Mouse (Mus musculus): ENCODE measurements at regions not wholly inside any gene's neighbourhood (a gene's known extent, or its start where the extent isn't known, plus 50 kb on each side); places are given as distances from the start of the nearest gene placed in this dataset.
"Not testable (repeated sequence)": the region's sequence is repeated elsewhere in the genome, so short reads cannot be mapped to it uniquely, and the experiment has no call there.

DNA sequence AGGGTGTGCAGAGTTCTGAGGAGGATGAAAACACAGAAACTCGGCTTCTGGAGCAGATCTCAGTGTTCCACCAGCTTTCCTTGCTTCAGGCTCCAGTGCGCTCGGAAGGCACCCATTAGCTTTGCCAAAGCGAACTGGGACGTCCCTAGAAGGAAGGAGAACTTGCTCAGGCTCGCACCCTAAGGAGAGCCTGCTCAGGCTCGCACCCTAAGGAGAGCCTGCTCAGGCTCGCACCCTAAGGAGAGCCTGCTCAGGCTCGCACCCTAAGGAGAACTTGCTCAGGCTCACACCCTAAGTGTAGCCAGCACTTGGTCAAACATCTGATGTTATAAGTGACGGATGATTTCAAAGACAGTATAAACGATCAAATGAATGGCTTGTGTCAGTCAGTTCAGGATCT, 74.9 kb upstream of the Ptgfr start:
- H3K27me3 ChIP-seq (replicated peaks); H3K4me1 ChIP-seq; ATAC-seq; H3K4me2 ChIP-seq; H3K27ac ChIP-seq; H3K9me3 ChIP-seq (replicated peaks); H3K4me3 ChIP-seq; H3K9ac ChIP-seq; H3K36me3 ChIP-seq: not testable (repeated sequence)
- WGBS (ENCODE audit: insufficient replicate concordance) = 64% methylated on average over 11 of the region's 11 CpGs

DNA sequence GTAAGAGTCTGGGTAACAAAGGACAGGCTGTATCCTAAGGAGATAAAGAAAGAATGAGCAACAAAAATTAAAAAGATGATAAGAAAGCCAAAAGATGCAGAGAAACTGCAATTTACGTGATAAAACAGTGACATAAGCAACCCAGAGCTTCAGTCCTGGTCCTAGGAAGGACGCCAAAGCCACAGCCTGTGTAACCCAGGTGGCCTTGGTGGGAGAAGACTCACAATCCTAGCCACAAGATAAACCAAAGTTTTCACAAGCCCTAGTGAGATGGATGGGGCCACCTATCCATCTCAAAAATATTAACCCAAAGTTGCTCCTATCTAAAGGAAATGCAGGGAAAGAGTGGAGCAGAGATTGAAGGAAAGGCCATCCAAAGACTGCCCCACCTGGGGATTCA, 73.4 kb upstream of the Ptgfr start:
- no peak for ATAC-seq
- Histone ChIP-seq H3K9ac (no peak overlapping the region), H3K4me1 (no peaks in the 10 kb centered on the region), H3K27me3 (replicated peaks) (no peaks in the 10 kb centered on the region), H3K27ac (no peak overlapping the region), H3K4me3 (no peak overlapping the region), H3K4me2 (no peak overlapping the region), H3K9me3 (replicated peaks) (no peaks in the 10 kb centered on the region), H3K36me3 (no peaks in the 10 kb centered on the region)
- WGBS (ENCODE audit: insufficient replicate concordance) = 49% methylated on average over 2 of the region's 2 CpGs

DNA sequence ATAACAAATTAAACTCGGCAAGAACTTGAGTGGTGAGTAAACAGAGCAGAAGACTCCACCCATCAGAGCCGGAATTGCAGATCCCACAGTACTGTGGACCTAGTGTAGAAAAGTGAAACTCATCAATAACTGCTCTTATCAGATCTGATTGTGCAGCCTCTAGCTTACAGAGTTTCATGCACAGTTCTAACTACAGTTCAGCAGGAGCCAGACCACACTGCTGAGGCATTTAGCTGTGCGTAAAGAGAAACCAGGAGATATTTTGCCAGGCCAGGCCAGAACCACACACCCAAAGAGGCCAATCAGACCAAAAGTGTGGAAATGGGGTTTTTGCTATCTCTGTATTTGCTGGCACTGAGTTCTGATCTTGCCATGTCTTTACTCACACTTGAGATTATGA, 71.9 kb upstream of the Ptgfr start:
- 66% methylated on average over 3 of the region's 3 CpGs for WGBS (ENCODE audit: insufficient replicate concordance)
- ATAC-seq = no peak
- no peaks in the 10 kb centered on the region for H3K4me1 ChIP-seq
- no peak overlapping the region for H3K4me3 ChIP-seq
- no peaks in the 10 kb centered on the region for H3K36me3 ChIP-seq
- H3K27ac ChIP-seq = no peak overlapping the region
- no peak overlapping the region for H3K4me2 ChIP-seq
- no peaks in the 10 kb centered on the region for H3K27me3 ChIP-seq (replicated peaks)
- H3K9ac ChIP-seq = no peak overlapping the region
- no peaks in the 10 kb centered on the region for H3K9me3 ChIP-seq (replicated peaks)

DNA sequence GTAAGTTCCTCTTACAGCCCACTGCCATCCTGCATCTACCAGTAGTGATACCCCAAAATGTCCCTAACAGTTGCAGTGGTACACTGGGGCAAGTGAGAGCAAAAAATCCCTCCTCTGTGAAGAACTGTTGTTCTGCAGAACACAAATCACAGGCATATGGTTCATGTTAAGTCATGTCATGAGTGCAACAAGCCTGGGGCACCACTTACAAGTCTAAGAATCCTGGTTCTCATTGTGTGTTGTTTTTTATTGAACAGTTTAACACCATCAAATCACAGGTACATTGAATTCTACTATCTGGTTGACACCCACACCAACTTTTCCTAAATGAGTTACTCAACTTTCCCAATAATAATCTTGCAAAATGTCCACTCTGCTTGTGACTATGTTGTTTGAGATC, 71.5 kb upstream of the Ptgfr start:
- Histone ChIP-seq H3K4me1 (no peaks in the 10 kb centered on the region), H3K4me3 (no peak overlapping the region), H3K9me3 (replicated peaks) (no peaks in the 10 kb centered on the region), H3K4me2 (no peak overlapping the region), H3K36me3 (no peaks in the 10 kb centered on the region), H3K9ac (no peak overlapping the region), H3K27me3 (replicated peaks) (no peaks in the 10 kb centered on the region), H3K27ac (no peak overlapping the region)
- ATAC-seq = no peak

DNA sequence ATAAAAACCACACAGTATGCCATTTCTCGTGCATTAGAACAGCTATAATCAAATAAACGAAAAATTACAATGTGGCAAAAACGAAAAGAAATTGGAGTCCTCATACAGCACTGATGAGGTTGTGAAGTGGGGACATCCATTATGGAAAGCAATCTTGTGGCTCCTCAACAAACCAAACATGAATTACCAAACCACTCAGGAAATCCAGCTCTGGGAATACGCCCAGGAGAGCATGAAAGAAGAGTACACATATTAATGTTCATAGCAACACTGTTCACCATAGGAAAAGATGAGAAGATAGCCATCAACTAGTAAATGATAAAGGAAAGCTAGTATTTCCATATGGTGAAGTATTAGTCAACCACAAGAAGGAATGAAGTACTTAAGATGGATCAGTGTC, 68.3 kb upstream of the Ptgfr start:
- Histone ChIP-seq H3K4me3 (no peak overlapping the region), H3K4me1 (no peaks in the 10 kb centered on the region), H3K27me3 (replicated peaks) (no peaks in the 10 kb centered on the region), H3K27ac (no peak overlapping the region), H3K9me3 (replicated peaks) (no peaks in the 10 kb centered on the region), H3K4me2 (no peak overlapping the region), H3K9ac (no peak overlapping the region), H3K36me3 (no peaks in the 10 kb centered on the region)
- WGBS (ENCODE audit: insufficient replicate concordance) = 66% methylated on average over 4 of the region's 4 CpGs
- no peak for ATAC-seq

DNA sequence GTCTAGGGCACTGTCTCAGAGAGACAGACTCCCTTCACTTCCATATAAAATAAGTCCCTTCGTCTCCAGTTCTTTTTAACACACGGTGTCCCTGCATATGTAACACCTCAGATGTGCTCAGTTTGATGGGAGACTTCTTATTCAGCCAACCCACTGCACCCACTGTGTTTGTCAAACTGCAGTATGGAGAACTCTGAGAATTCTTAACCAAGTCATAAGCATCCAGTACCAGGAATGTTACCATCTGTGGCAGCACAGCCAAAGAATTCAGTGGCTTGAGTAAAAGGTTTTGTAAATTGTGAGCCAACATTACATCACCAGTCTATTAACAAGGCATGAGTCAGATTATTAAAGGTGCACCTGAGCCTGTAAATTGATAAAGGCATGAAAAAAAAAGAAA, 65.7 kb upstream of the Ptgfr start:
- no peak for ATAC-seq
- Histone ChIP-seq H3K27ac (no peak overlapping the region), H3K36me3 (no peaks in the 10 kb centered on the region), H3K4me1 (no peaks in the 10 kb centered on the region), H3K27me3 (replicated peaks) (no peaks in the 10 kb centered on the region), H3K4me3 (no peak overlapping the region), H3K4me2 (no peak overlapping the region), H3K9ac (no peak overlapping the region), H3K9me3 (replicated peaks) (no peaks in the 10 kb centered on the region)
- WGBS (ENCODE audit: insufficient replicate concordance) = 60% methylated on average over 2 of the region's 2 CpGs

DNA sequence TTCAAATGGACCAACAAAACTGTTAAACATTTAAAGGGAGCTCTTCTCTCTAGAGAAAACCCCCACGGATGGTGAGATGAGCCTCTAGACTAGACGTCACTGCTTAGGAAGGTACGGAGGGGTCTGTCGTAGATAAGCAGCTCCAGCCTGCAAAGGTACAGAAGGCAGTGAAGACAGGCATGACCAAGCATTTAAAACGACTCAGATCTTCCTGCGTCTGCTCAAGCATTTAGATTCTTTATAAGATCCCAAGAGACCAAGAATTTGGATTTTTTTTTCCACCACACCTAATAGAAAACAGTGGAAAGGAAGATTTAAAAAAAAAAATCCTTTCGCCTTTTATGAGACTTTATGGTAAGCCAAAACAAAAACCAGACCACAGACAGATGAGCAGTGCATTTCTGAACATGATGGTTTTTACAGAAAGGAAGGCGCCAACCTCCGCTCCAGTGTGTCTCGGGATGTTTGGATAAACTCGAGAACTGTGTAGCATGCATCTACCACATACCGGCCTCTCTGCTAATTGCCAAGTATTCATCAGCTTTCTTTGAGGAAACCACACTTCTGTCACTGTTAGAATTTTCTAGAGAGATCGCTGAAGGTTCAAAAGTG, 64.9 kb upstream of the Ptgfr start:
- no peak for ATAC-seq
- H3K36me3 ChIP-seq = no peaks in the 10 kb centered on the region
- H3K27ac ChIP-seq = no peak overlapping the region
- H3K9me3 ChIP-seq (replicated peaks) = no peaks in the 10 kb centered on the region
- 69% methylated on average over 13 of the region's 13 CpGs for WGBS (ENCODE audit: insufficient replicate concordance)
- no peaks in the 10 kb centered on the region for H3K27me3 ChIP-seq (replicated peaks)
- no peak overlapping the region for H3K4me3 ChIP-seq
- no peaks in the 10 kb centered on the region for H3K4me1 ChIP-seq
- H3K9ac ChIP-seq = no peak overlapping the region
- H3K4me2 ChIP-seq = no peak overlapping the region

DNA sequence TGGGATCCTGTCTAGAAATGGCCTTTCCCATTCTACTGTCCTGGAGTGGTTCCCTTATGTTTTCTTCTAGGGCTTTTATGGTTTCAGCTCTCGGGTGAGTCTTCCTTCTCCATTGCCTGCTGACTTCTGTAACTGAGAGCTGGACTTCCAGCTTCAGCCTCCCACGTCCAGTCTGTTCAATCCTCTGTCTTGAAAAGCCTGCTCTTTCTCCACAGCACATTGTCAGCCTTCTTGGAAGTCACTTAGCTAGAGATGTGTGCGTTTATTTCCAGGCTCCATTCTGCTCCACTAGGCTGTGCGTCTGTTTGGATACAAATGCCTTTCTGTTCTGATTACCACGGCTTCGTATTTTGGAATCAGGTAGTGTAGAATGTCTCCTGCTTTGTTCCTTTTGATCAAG, 62.2 kb upstream of the Ptgfr start:
- Histone ChIP-seq H3K36me3 (no peaks in the 10 kb centered on the region), H3K4me1 (no peaks in the 10 kb centered on the region), H3K9me3 (replicated peaks) (no peaks in the 10 kb centered on the region), H3K27ac (no peak overlapping the region), H3K9ac (no peak overlapping the region), H3K4me3 (no peak overlapping the region), H3K27me3 (replicated peaks) (no peaks in the 10 kb centered on the region), H3K4me2 (no peak overlapping the region)
- ATAC-seq = no peak
- WGBS (ENCODE audit: insufficient replicate concordance) = 66% methylated on average over 6 of the region's 6 CpGs

DNA sequence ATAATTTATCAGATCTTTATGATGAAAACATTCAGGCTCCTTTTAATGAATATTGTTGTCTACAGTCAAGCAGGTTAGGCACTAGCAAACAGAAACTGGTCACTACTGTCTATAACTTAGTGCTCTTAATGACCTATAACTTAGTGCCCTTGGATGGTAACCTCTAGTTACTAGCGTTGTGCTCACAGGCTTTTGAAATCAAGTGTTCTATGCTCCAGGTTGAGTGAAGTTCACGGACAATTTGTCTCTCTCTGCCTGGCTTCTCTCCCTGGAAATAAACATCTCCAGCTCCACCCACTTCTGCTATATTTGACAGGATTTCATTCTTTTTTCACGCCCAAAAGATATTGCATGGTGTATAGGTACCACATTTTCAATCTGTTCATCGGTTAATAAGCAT, 61.7 kb upstream of the Ptgfr start:
- H3K9ac ChIP-seq = no peak overlapping the region
- H3K27me3 ChIP-seq (replicated peaks) = no peaks in the 10 kb centered on the region
- 63% methylated on average over 4 of the region's 4 CpGs for WGBS (ENCODE audit: insufficient replicate concordance)
- H3K27ac ChIP-seq = no peak overlapping the region
- H3K9me3 ChIP-seq (replicated peaks) = no peaks in the 10 kb centered on the region
- H3K4me3 ChIP-seq = no peak overlapping the region
- H3K36me3 ChIP-seq = no peaks in the 10 kb centered on the region
- H3K4me1 ChIP-seq = no peaks in the 10 kb centered on the region
- ATAC-seq = no peak
- H3K4me2 ChIP-seq = no peak overlapping the region

DNA sequence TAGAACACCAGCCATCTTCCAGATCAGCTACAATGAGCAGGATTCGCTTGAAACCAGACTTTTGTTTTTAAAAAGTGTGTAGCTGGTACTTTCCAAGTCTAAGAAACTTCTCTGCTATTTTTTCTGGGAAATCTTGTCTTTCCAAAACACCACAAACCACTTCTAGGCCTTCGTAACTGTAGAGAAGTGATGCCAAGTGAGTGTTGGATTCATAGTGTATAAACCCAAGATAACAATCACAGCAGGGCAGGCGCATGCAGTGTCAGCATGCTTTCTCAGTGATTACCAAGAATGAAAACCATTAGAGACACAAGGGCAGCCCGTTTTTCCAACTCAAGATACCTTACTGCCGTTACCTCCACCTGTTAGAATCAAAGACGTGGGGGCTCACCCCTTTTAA, 58.9 kb upstream of the Ptgfr start:
- Histone ChIP-seq H3K4me3 (no peak overlapping the region), H3K4me1 (no peaks in the 10 kb centered on the region)

DNA sequence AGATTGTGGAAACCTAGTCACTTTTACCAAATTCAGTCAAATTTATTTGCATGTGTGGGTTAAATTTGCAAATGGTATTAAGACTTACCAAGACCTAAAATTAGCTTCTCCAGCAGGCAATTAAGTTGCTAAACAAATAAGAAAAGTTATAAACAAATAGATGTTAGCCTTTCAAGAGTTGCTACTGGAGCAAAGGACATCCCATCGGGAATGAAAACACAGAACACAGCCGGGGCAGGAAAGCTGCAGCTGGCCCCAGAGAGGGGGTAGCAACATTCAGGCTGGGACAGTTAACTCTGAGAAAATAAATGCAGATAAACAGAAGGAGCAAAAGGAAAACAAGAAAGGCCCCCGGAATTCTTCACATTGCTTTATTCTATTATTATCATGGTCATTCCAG, 57.3 kb upstream of the Ptgfr start:
- no peaks in the 10 kb centered on the region for H3K4me1 ChIP-seq
- ATAC-seq = no peak
- WGBS (ENCODE audit: insufficient replicate concordance) = 49% methylated on average over 3 of the region's 3 CpGs

More for the DNA sequence above, 58.9 kb upstream of the Ptgfr start:
- H3K9me3 ChIP-seq (replicated peaks) = no peaks in the 10 kb centered on the region
- H3K36me3 ChIP-seq = no peaks in the 10 kb centered on the region
- H3K4me2 ChIP-seq = no peak overlapping the region
- H3K27ac ChIP-seq = no peak overlapping the region
- 68% methylated on average over 6 of the region's 6 CpGs for WGBS (ENCODE audit: insufficient replicate concordance)
- no peaks in the 10 kb centered on the region for H3K27me3 ChIP-seq (replicated peaks)
- no peak for ATAC-seq
- no peak overlapping the region for H3K9ac ChIP-seq

DNA sequence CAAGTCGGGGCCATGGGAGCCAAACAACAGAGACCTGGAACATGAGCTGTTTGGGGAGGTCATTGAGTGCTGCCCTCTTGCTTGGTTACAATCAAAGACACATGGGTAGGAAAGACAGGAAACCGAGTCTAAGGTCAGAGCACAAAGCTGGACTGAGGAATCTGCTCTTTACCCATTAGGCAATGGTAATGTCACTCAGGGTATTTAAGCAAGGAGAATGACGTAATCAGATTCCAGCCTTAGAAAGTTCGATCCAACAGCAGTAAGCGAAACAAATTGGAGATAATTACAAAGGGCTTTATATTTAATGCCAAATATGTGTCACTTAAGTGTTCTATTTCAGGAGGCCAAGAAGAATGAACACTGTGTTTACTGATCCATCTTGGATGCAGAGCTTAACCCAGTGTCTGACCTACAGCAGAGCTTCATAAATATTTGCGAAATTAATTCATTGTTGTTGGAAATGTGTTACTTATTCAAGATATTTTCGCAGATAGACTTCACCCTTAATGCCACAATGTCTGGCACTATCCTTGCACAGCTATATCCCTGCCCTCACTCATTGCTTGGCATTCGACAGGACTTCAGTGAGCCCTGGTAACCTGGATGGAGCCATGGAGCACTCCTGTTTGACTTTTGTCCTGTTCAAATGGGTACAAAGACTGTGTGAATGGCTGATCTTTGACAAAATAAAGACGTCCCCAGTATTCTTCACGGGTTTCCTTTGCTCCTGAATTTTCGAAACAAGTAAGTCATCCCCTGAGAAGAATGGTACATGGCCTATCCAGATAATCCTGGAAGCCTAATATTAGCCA, 56.2 kb upstream of the Ptgfr start:
- no peaks in the 10 kb centered on the region for H3K9me3 ChIP-seq (replicated peaks)
- no peak overlapping the region for H3K27ac ChIP-seq
- no peaks in the 10 kb centered on the region for H3K36me3 ChIP-seq
- H3K9ac ChIP-seq = no peak overlapping the region
- no peaks in the 10 kb centered on the region for H3K4me1 ChIP-seq
- H3K4me2 ChIP-seq = no peak overlapping the region
- ATAC-seq = no peak
- no peak overlapping the region for H3K4me3 ChIP-seq
- whole genome bisulfite sequencing (ENCODE audit: insufficient replicate concordance) = 69% methylated on average over 11 of the region's 11 CpGs
- no peaks in the 10 kb centered on the region for H3K27me3 ChIP-seq (replicated peaks)

More for the DNA sequence above, 57.3 kb upstream of the Ptgfr start:
- no peak overlapping the region for H3K4me3 ChIP-seq
- no peak overlapping the region for H3K27ac ChIP-seq
- H3K9ac ChIP-seq = no peak overlapping the region
- no peaks in the 10 kb centered on the region for H3K9me3 ChIP-seq (replicated peaks)
- no peaks in the 10 kb centered on the region for H3K27me3 ChIP-seq (replicated peaks)
- no peak overlapping the region for H3K4me2 ChIP-seq
- H3K36me3 ChIP-seq = no peaks in the 10 kb centered on the region

DNA sequence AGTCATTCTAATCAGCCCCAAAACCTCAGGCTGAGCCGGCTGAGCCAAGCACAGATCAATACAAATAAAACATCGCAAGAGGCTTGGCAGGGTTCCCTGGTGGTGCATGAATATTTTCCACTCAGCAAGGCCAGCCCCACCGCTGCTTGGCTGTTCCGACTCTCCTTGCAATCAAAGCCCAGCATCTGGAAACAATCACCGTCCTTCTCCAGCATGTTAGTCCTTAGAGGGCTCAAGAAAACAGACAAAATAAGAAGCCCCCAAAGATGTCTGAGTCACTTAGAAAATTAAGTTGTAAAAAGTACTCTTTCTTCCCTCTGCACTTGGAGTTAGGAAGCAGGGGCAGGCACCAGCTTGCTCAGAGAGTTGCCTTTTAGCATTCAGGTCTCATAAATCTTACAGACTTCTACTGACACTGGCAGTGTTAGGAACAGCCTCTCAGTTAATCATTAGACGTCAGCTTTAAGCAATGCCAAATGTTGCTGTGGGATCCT, 54.4 kb upstream of the Ptgfr start:
- H3K9ac ChIP-seq = no peak overlapping the region
- no peaks in the 10 kb centered on the region for H3K36me3 ChIP-seq
- no peaks in the 10 kb centered on the region for H3K4me1 ChIP-seq
- no peaks in the 10 kb centered on the region for H3K27me3 ChIP-seq (replicated peaks)
- H3K4me2 ChIP-seq = no peak overlapping the region
- H3K27ac ChIP-seq = no peak overlapping the region
- no peak for ATAC-seq
- H3K9me3 ChIP-seq (replicated peaks) = no peaks in the 10 kb centered on the region
- no peak overlapping the region for H3K4me3 ChIP-seq
- 48% methylated on average over 6 of the region's 6 CpGs for WGBS (ENCODE audit: insufficient replicate concordance)
